Mouse (Mus musculus): ENCODE measurements around the gene Sestd1.

Sestd1 gene

GRCm38 (mm10) chr2:77176413-77176812 lies 104.0 kb downstream of the Sestd1 start:
- no peak for DNase-seq (ENCODE audit: extremely low read depth, insufficient read length, low spot score)

- DNase-seq (ENCODE audit: extremely low read depth, insufficient read length, low spot score) = no peak
Observed at GRCm38 (mm10) chr2:77175411-77175810, 105.0 kb downstream of the Sestd1 start.

- no peak for DNase-seq (ENCODE audit: extremely low read depth, insufficient read length, low spot score)
Observed at GRCm38 (mm10) chr2:77174313-77174712, 106.1 kb downstream of the Sestd1 start.

- DNase-seq (ENCODE audit: extremely low read depth, insufficient read length, low spot score) = no peak
Observed at GRCm38 (mm10) chr2:77173821-77174220, 106.6 kb downstream of the Sestd1 start.

- DNase-seq (ENCODE audit: extremely low read depth, insufficient read length, low spot score) = no peak
Observed at GRCm38 (mm10) chr2:77173366-77173765, 107.0 kb downstream of the Sestd1 start.

GRCm38 (mm10) chr2:77172241-77172671 lies 108.1 kb downstream of the Sestd1 start:
- DNase-seq (ENCODE audit: extremely low read depth, insufficient read length, low spot score) = no peak

- no peak for DNase-seq (ENCODE audit: extremely low read depth, insufficient read length, low spot score)
Observed at GRCm38 (mm10) chr2:77171444-77172240, 108.8 kb downstream of the Sestd1 start.

- no peak for DNase-seq (ENCODE audit: extremely low read depth, insufficient read length, low spot score)
Observed at GRCm38 (mm10) chr2:77170633-77171105, 109.7 kb downstream of the Sestd1 start, which contains the start of gene Ccdc141. Gene Ccdc141, minus strand, starts transcription at chr2:77170636.

- peak; percentile 35 for DNase-seq (ENCODE audit: extremely low read depth, insufficient read length, low spot score)
Observed at GRCm38 (mm10) chr2:77169916-77170632, 110.3 kb downstream of the Sestd1 start.

GRCm38 (mm10) chr2:77169218-77169617 lies 111.2 kb downstream of the Sestd1 start:
- DNase-seq (ENCODE audit: extremely low read depth, insufficient read length, low spot score) = no peak

GRCm38 (mm10) chr2:77168781-77169180 lies 111.6 kb downstream of the Sestd1 start:
- DNase-seq (ENCODE audit: extremely low read depth, insufficient read length, low spot score) = no peak

- no peak for DNase-seq (ENCODE audit: extremely low read depth, insufficient read length, low spot score)
Observed at GRCm38 (mm10) chr2:77168081-77168685, 112.2 kb downstream of the Sestd1 start.

- no peak for DNase-seq (ENCODE audit: extremely low read depth, insufficient read length, low spot score)
Observed at GRCm38 (mm10) chr2:77166366-77166765, 114.0 kb downstream of the Sestd1 start.

- DNase-seq (ENCODE audit: extremely low read depth, insufficient read length, low spot score) = no peak
Observed at GRCm38 (mm10) chr2:77164662-77165061, 115.7 kb downstream of the Sestd1 start.

GRCm38 (mm10) chr2:77163381-77163780 lies 117.0 kb downstream of the Sestd1 start:
- no peak for DNase-seq (ENCODE audit: extremely low read depth, insufficient read length, low spot score)

- no peak for DNase-seq (ENCODE audit: extremely low read depth, insufficient read length, low spot score)
Observed at GRCm38 (mm10) chr2:77162135-77162534, 118.3 kb downstream of the Sestd1 start.

GRCm38 (mm10) chr2:77157546-77157945 lies 122.8 kb downstream of the Sestd1 start:
- DNase-seq (ENCODE audit: extremely low read depth, insufficient read length, low spot score) = no peak

- DNase-seq (ENCODE audit: extremely low read depth, insufficient read length, low spot score) = no peak
Observed at GRCm38 (mm10) chr2:77154080-77154479, 126.3 kb downstream of the Sestd1 start.

- no peak for DNase-seq (ENCODE audit: extremely low read depth, insufficient read length, low spot score)
Observed at GRCm38 (mm10) chr2:77151255-77151654, 129.1 kb downstream of the Sestd1 start.

GRCm38 (mm10) chr2:77149576-77149975 lies 130.8 kb downstream of the Sestd1 start:
- DNase-seq (ENCODE audit: extremely low read depth, insufficient read length, low spot score) = no peak

- DNase-seq (ENCODE audit: extremely low read depth, insufficient read length, low spot score) = no peak
Observed at GRCm38 (mm10) chr2:77148215-77148614, 132.2 kb downstream of the Sestd1 start.
